Mouse (Mus musculus) midbrain, embryonic 10.5 days (tissue): ENCODE results near the gene Itpr1. TPM values are rescaled to one million over a fixed set of nuclear protein-coding genes. Genes with fewer than 3 reads are reported as not detected.

Source experiments
- DNase-seq: peaks from one replicate; pipeline ENCODE4 v3.0.0-alpha.2; 2017; ENCODE audit warnings: low spot score
- H3K27ac ChIP-seq: fragments of 300-500 bp; sonication (generic); replicated peaks from 2 replicates; pipeline ENCODE4 v1.5.1; 2016; ENCODE audit warnings: mild to moderate bottlenecking
- H3K27me3 ChIP-seq: fragments of 300-500 bp; sonication (generic); 2 replicates; pipeline ENCODE4 v1.6.1; 2016; ENCODE audit warnings: low read depth, mild to moderate bottlenecking; ENCODE audit not compliant: poor library complexity, severe bottlenecking
- H3K36me3 ChIP-seq: fragments of 300-500 bp; sonication (generic); 2 replicates; pipeline ENCODE4 v1.6.1; 2016; ENCODE audit warnings: mild to moderate bottlenecking, moderate library complexity
- H3K4me1 ChIP-seq: fragments of 300-500 bp; sonication (generic); 2 replicates; pipeline ENCODE4 v1.6.1; 2016
- H3K4me3 ChIP-seq: fragments of 300-500 bp; sonication (generic); 2 replicates; pipeline ENCODE4 v1.5.1; 2016; ENCODE audit warnings: mild to moderate bottlenecking, moderate library complexity
- H3K9me3 ChIP-seq: fragments of 300-500 bp; sonication (generic); replicated peaks from 2 replicates; pipeline ENCODE4 v1.6.1; 2016; ENCODE audit warnings: mild to moderate bottlenecking
- WGBS: fragments of 180-500 bp; shearing (Covaris S2); methylation state at CpG from one replicate; pipeline ENCODE4 v1.1.7; 2016; 5-methylcytosine and 5-hydroxymethylcytosine counted together
- polyA plus RNA-seq: library from polyadenylated mRNA; unstranded; fragments of >200 nt; fragmentation: Nextera tagmentation; extraction: Ambion mirVana; gene quantifications from 2 replicates; pipeline ENCODE4 v1.2.1, GENCODE M21; 2016

Itpr1 gene
- polyA plus RNA-seq, 1 experiment from 2014 or later = 7.2 TPM

DNA sequence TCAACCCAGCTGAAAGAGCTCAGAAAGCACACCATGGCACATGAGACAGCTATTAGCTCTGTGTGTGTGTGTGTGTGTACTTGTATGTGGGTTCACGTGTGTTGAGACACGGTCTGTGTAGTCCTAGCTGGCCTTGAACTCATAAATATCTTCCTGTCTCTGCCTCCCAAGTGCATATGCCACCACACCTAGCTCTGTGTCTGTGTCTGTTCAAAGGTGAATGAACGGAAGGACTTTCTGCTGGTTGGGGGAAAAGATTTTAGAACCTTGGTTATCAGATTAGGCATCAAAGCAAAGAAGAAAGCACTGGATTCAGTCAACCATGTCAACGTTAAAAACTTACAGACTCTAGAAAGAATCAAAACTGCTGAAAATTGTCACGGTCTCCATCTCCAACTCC, 321.2 kb downstream of the Itpr1 start:
- no peak for DNase-seq
- H3K36me3 ChIP-seq = no peaks in the 10 kb centered on the region
- 87% methylated on average over 5 of the region's 5 CpGs for WGBS

DNA sequence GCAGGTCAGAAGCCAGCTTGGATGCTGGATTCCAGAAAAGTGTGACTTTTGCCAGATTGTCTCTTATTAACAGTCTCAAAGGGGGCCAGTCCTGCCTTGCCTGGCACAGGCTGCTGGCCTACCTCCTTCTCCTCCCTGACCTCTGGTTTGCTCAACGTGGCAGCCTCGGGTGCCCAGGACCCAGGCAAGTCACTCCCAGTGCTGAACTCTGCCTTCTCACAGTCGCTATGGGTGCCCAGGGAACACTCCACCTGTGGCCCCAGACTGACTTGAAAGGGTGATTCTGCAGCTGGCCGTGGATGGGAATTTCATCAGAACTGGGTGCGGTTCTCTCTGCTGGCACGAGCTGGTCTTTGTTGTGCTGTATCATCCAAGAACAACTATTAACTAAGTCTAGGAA, 321.7 kb downstream of the Itpr1 start:
- H3K36me3 ChIP-seq = no peaks in the 10 kb centered on the region
- no peak overlapping the region for H3K27ac ChIP-seq
- H3K27me3 ChIP-seq = no peaks in the 10 kb centered on the region
- no peak for DNase-seq
- H3K4me3 ChIP-seq = no peak overlapping the region
- peaks cover 19% of the 10 kb centered on the region for H3K4me1 ChIP-seq
- WGBS = 89% methylated on average over 6 of the region's 6 CpGs
- no peaks in the 10 kb centered on the region for H3K9me3 ChIP-seq

More for the DNA sequence above, 321.2 kb downstream of the Itpr1 start:
- peaks cover 19% of the 10 kb centered on the region for H3K4me1 ChIP-seq
- no peaks in the 10 kb centered on the region for H3K9me3 ChIP-seq
- no peak overlapping the region for H3K27ac ChIP-seq
- no peaks in the 10 kb centered on the region for H3K27me3 ChIP-seq
- H3K4me3 ChIP-seq = no peak overlapping the region

DNA sequence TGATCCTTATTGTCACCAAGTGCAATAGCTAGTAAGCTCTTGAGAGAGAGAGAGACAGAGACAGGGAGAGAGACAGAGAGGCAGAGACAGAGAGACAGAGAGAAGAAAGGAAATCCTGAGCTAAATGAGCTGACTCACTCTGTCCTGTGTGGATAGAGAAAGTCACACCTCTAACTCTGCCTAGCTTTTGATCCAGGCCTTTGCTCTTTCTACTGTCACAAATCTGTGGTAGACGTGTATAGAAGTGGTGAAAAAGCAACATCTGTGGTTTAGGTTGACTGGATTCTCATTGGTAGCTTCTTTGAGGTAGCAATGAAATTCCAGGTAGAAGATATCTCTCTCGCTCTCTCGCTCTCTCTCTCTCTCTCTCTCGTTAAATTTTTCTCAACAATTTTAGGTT, 322.4 kb downstream of the Itpr1 start:
- H3K27ac ChIP-seq = no peak overlapping the region
- 88% methylated on average over 4 of the region's 4 CpGs for WGBS
- no peak for DNase-seq
- H3K36me3 ChIP-seq = no peaks in the 10 kb centered on the region
- no peak overlapping the region for H3K4me3 ChIP-seq
- H3K9me3 ChIP-seq = no peaks in the 10 kb centered on the region
- H3K4me1 ChIP-seq = peaks cover 19% of the 10 kb centered on the region
- no peaks in the 10 kb centered on the region for H3K27me3 ChIP-seq

DNA sequence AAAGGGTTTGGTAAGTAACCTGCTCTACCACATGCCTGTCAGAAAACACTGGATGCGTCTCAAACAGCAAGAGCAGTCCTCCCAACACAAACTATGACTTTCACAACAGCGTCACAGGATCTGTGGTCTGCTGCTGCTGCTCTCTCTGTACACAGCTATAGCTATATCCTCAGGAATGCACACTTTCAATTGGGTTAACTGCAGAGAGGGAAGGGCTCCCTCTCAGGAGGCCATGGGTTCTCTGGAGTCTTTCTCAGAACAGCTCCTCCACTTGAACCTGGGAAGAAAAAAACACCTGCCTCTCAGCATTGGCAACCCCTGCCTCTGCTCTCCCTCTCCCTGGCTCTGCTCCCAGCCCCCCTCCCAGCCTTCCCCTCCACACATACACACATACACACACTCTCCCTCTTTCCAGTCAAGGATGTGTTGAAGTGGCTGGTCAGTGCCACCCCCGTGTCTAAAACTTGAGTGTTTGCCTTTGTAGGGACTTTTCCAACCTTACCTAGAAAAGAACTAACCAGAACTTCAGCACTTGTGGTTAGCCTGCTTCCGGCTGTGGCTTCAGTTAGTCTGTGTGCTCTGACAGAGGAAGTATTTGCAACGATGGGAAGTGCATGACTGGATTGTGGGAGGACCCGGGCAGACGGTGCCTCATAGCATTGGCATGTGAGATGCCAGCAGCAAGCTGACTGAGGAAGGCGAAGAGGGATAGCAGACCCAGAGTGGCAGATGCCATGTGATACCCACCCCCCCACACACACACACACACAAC, 323.8 kb downstream of the Itpr1 start:
- Histone ChIP-seq H3K9me3 (no peaks in the 10 kb centered on the region), H3K4me3 (no peak overlapping the region), H3K36me3 (no peaks in the 10 kb centered on the region), H3K4me1 (peaks cover 5% of the 10 kb centered on the region), H3K27ac (no peak overlapping the region), H3K27me3 (no peaks in the 10 kb centered on the region)
- DNase-seq = no peak
- WGBS = 91% methylated on average over 8 of the region's 8 CpGs

DNA sequence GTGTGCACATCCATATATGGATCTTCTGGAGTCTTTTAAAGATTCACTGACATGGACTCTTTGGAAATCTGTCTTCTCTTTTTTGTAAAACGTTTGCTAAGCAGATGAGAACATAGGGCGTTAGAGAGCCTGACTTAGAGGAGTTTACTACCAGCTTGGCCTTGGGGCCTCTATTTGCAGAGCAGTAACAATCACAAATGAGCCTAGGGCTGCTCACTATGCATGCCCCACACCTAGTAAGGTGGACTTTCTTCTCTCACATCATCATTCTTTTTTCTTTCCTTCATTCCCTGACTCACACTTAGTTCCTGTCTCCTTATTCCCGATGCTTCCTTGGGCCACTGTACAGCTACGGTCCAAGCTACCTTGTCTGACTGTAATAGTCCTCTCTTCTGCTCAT, 325.5 kb downstream of the Itpr1 start:
- Histone ChIP-seq H3K4me1 (no peaks in the 10 kb centered on the region), H3K36me3 (no peaks in the 10 kb centered on the region), H3K27ac (no peak overlapping the region), H3K27me3 (no peaks in the 10 kb centered on the region), H3K4me3 (no peak overlapping the region), H3K9me3 (no peaks in the 10 kb centered on the region)
- no peak for DNase-seq
- WGBS = 90% methylated on average over 4 of the region's 4 CpGs

DNA sequence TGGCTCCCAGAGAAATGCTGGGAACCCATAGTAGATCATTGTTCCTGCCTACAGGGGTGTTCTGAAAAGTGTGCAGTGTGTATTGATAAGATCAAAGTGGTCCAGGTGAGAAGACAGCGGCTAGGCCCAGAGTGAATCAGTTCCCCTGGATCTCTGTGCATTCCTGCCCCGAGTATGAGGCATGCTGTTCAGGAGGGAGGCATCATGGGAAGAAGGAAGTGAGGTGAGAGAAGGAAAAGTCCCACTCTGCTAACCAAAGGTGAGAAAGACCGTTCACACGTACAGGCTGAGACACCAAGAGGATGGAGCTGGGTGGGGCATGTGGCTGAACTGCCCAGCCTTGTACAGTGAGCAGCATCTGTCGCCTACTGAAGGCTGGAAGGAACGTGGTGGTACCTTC, 327.5 kb downstream of the Itpr1 start:
- Histone ChIP-seq H3K4me1 (peaks cover 5% of the 10 kb centered on the region), H3K36me3 (no peaks in the 10 kb centered on the region), H3K27me3 (no peaks in the 10 kb centered on the region), H3K4me3 (no peak overlapping the region), H3K27ac (no peak overlapping the region), H3K9me3 (no peaks in the 10 kb centered on the region)
- DNase-seq = no peak
- 87% methylated on average over 6 of the region's 6 CpGs for WGBS

DNA sequence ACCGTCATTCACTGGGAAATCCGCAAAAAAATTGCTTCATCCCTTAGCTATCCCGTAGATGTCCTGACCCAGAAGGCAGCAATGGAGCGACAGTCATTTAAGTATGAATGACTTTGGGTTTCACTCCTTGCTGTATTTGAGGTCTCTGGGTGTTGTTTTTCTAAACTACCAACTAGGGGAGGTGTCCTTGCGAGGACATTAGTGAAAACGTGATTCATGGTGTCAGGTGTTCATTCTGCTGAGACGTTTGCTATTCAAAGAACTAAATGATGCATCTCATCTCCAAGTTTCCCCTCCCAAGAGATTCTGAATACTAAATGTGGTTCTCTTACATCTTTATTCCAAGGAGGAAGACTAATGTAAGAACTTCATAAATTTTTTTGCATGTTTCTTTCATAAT, 332.0 kb downstream of the Itpr1 start:
- H3K4me1 ChIP-seq = peaks cover 5% of the 10 kb centered on the region
- 78% methylated on average over 7 of the region's 7 CpGs for WGBS
- H3K27ac ChIP-seq = no peak overlapping the region
- H3K9me3 ChIP-seq = no peaks in the 10 kb centered on the region
- no peak overlapping the region for H3K4me3 ChIP-seq
- no peaks in the 10 kb centered on the region for H3K27me3 ChIP-seq
- no peak for DNase-seq
- H3K36me3 ChIP-seq = no peaks in the 10 kb centered on the region

DNA sequence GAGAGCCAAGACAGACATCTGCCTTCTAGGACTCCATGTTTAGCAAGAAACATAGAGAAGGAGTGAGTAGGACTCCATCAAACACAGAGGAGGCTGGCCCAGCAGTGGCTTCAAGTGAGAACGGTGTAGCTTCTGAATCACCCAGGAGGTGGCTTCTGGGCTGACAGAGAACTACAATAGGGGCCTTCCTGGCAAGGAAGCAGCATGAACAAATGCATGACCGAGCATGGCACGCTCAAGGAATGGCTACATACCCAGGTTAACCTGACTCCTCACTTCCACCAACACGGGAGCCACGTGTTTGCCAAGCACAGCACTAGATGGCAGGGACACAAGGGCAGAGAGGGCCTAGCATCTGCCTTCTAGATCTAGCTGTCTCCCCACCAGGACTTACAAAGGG, 332.6 kb downstream of the Itpr1 start:
- Histone ChIP-seq H3K9me3 (no peaks in the 10 kb centered on the region), H3K36me3 (no peaks in the 10 kb centered on the region), H3K4me3 (no peak overlapping the region), H3K27me3 (no peaks in the 10 kb centered on the region), H3K27ac (no peak overlapping the region), H3K4me1 (peaks cover 5% of the 10 kb centered on the region)
- WGBS = 75% methylated on average over 5 of the region's 5 CpGs
- DNase-seq = no peak

DNA sequence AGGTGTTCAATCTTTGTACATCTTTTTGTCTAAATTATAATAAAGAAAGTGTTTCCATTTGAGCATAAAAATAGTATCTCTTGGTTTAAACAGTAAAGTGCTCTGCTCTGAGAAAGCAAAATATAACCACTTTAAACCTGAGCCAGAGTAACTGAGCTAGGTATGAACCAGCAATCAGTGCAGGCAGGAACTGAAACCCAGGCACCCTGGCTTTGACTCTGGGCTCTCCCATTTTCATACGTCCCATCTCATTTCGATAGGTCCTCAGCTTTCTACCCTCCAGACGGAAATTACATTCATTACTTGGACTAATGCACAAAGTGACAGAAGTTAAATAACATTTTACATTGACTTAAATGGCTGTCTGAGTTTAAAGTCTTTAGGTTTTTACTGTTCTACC, 335.5 kb downstream of the Itpr1 start:
- WGBS = 89% methylated on average over 3 of the region's 3 CpGs
- Histone ChIP-seq H3K27ac (no peak overlapping the region), H3K4me3 (no peak overlapping the region), H3K27me3 (no peaks in the 10 kb centered on the region), H3K9me3 (no peaks in the 10 kb centered on the region), H3K36me3 (no peaks in the 10 kb centered on the region), H3K4me1 (peaks cover 5% of the 10 kb centered on the region)
- no peak for DNase-seq

DNA sequence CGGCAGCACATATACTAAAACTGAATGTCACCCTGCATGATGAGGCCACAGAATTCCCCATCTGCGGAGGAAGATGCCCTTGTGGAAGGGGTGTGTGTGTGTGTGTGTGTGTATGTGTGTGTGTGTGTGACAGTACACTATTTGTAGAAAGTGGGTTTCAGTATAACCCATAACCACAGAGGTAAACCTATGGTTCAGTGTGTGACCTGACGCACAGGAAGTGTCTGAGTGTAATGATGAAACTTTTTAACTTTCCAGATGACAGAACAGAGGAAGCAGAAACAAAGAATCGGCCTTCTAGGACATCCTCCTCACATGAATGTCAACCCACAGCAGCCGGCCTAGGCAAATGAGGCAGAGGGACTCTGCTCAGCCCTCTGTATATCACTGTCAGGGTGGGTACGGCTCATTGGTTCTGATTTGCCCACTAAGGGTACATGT, 336.6 kb downstream of the Itpr1 start:
- Histone ChIP-seq H3K4me3 (no peak overlapping the region), H3K27me3 (no peaks in the 10 kb centered on the region), H3K27ac (no peak overlapping the region), H3K9me3 (no peaks in the 10 kb centered on the region), H3K4me1 (no peaks in the 10 kb centered on the region), H3K36me3 (no peaks in the 10 kb centered on the region)
- DNase-seq = no peak
- WGBS = 89% methylated on average over 6 of the region's 6 CpGs

DNA sequence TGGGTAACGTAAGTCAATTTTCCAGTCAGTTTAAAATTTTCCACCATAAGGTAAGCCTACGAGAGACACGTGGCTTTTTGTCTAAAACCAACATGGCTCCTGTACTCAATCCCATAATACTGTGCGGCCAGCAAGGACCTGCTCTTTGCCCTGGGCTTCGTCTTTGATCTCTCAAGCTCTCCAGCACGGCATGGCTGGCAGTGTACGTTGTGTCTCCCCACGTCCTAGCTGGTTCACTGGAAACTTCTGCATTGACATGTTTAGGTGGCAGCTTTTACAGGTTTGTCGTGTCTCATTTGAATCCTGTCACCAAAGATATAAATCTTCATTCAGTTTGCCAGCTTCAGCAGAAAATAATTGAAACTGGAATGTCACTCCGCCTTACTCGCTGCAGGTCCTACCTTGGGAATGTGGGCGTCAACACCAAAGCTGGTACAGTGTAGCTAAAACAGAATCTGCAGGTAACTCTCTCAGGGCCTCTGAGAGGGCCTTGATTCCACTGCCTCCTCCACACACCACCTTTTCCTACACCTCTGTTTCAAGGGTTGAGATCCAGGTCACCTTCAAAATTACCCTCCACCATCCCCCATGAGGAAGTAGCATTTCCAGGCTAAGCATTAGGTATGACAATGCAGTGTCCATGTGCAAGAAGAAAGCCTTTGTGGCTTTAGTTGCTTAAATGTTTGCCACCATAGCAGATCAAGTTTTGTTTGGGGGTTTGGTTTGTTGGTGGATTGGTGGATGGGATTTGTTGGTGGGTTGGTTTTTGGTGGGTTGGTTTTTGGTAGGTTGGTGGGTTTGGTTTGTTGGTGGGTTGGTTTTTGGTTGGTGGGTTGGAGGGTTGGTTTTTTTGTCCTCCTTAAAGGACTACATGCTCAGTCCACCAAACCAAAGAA, 339.1 kb downstream of the Itpr1 start:
- no peaks in the 10 kb centered on the region for H3K9me3 ChIP-seq
- no peaks in the 10 kb centered on the region for H3K27me3 ChIP-seq
- H3K4me1 ChIP-seq = no peaks in the 10 kb centered on the region
- WGBS = 94% methylated on average over 12 of the region's 12 CpGs
- no peaks in the 10 kb centered on the region for H3K36me3 ChIP-seq
- DNase-seq = no peak
- no peak overlapping the region for H3K4me3 ChIP-seq
- no peak overlapping the region for H3K27ac ChIP-seq

DNA sequence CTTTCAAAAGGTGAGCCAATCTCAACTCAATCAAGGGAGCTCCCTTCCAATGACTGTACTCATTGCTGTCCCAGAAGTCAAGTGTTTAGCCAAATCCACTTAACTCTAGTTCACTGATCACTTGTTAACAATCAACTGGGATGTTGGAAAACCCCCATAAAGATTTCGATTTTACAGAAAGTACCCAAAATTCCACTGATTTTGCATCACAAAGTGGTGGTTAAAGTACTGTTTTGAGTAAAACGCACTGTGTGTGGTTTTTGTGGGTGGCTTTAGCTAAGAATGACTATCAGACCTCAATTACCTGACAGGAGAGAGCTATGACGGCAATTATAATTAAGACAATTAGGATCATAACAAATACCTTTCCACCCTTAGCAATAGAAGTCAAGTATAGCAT, 340.1 kb downstream of the Itpr1 start:
- no peaks in the 10 kb centered on the region for H3K4me1 ChIP-seq
- no peaks in the 10 kb centered on the region for H3K9me3 ChIP-seq
- H3K36me3 ChIP-seq = no peaks in the 10 kb centered on the region
- H3K27ac ChIP-seq = no peak overlapping the region
- H3K27me3 ChIP-seq = no peaks in the 10 kb centered on the region
- DNase-seq = no peak
- no peak overlapping the region for H3K4me3 ChIP-seq
- 91% methylated on average over 3 of the region's 3 CpGs for WGBS

DNA sequence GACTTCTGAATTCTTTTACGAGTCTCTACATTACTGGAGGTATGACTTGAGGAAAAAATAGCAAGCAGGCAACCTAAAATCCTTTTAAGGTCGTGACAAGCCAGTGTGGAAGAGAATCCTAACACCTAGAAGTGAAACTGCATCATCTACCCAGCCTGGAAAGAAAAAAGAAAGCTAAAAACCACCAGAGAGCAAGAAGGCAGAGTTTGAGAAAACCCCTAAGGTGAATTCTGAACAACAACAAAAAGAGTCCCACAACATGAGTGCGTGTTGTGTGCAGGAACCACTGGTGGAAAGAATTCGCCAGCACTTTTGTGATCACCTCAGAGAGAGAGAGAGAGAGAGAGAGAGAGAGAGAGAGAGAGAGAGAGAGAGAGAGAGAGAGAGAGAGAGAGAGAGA, 340.6 kb downstream of the Itpr1 start:
- WGBS = 90% methylated on average over 4 of the region's 4 CpGs
- Histone ChIP-seq H3K4me1 (no peaks in the 10 kb centered on the region), H3K9me3 (no peaks in the 10 kb centered on the region), H3K36me3 (no peaks in the 10 kb centered on the region), H3K27me3 (no peaks in the 10 kb centered on the region), H3K4me3 (no peak overlapping the region), H3K27ac (no peak overlapping the region)
- DNase-seq = no peak
